Mouse (Mus musculus): ENCODE measurements around the gene Esrra. TPM values are rescaled to one million over a fixed set of nuclear protein-coding genes. Genes with fewer than 3 reads are reported as not detected.

Gene Esrra
- 32.1 and 36.0 TPM in 2 replicates for polyA plus RNA-seq (2012; rRNA removed)

GRCm38 (mm10) chr19:6921647-6922567 is at the start of gene Esrra:
Esrra (minus strand) TSS chr19:6921813.

GRCm38 (mm10) chr19:6942249-6942691 is 20.7 kb upstream of the Esrra start, which contains the start of gene Gpr137:
Gpr137 (minus strand) TSS chr19:6942480.

GRCm38 (mm10) chr19:6941372-6942248 is 20.0 kb upstream of the Esrra start, which contains the start of gene Bad:
Bad (plus strand) TSS chr19:6941861.

GRCm38 (mm10) chr19:6934195-6934977 is 12.8 kb upstream of the Esrra start, which contains the start of gene Kcnk4:
Kcnk4 (minus strand) TSS chr19:6934515.

GRCm38 (mm10) chr19:6925307-6925573 is 3.6 kb upstream of the Esrra start, which contains the start of gene Catsperz:
Catsperz (minus strand) TSS chr19:6925380.

GRCm38 (mm10) chr19:6909507-6910289 is 11.9 kb downstream of the Esrra start, which contains the start of the genes Trmt112 and Prdx5:
Trmt112 (plus strand) TSS chr19:6909698.
Prdx5 (minus strand) TSS chr19:6910106.

Other genes starting within 250 kb of the Esrra start
- 5.8 and 10.8 TPM in 2 replicates for gene Rps6ka4, start 81.2 kb downstream of the Esrra start, polyA plus RNA-seq (2012; rRNA removed)
- gene Ccdc88b, start 63.6 kb downstream of the Esrra start, polyA plus RNA-seq (2012; rRNA removed) = 1.2 and 1.5 TPM in 2 replicates
- 154 and 159 TPM in 2 replicates for gene Trmt112, start 12.1 kb downstream of the Esrra start, polyA plus RNA-seq (2012; rRNA removed)
- gene Prdx5, start 11.7 kb downstream of the Esrra start, polyA plus RNA-seq (2012; rRNA removed) = 175 and 190 TPM in 2 replicates
- gene Catsperz, start 3.6 kb upstream of the Esrra start, polyA plus RNA-seq (2012; rRNA removed) = 1.3 and 2.5 TPM in 2 replicates
- 1.2 and 1.7 TPM in 2 replicates for gene Kcnk4, start 12.7 kb upstream of the Esrra start, polyA plus RNA-seq (2012; rRNA removed)
- 66.9 and 72.7 TPM in 2 replicates for gene Bad, start 20.0 kb upstream of the Esrra start, polyA plus RNA-seq (2012; rRNA removed)
- 68.1 and 72.4 TPM in 2 replicates for gene Gpr137, start 20.7 kb upstream of the Esrra start, polyA plus RNA-seq (2012; rRNA removed)
- gene Ppp1r14b, start 53.2 kb upstream of the Esrra start, polyA plus RNA-seq (2012; rRNA removed) = 339 and 374 TPM in 2 replicates
- gene Plcb3, start 54.7 kb upstream of the Esrra start, polyA plus RNA-seq (2012; rRNA removed) = 26.2 and 38.2 TPM in 2 replicates
- 61.1 and 75.9 TPM in 2 replicates for gene Fkbp2, start 58.7 kb upstream of the Esrra start, polyA plus RNA-seq (2012; rRNA removed)
- 30.0 and 38.5 TPM in 2 replicates for gene Vegfb, start 65.8 kb upstream of the Esrra start, polyA plus RNA-seq (2012; rRNA removed)
- 30.4 and 31.6 TPM in 2 replicates for gene Dnajc4, start 70.8 kb upstream of the Esrra start, polyA plus RNA-seq (2012; rRNA removed)
- gene Nudt22, start 74.3 kb upstream of the Esrra start, polyA plus RNA-seq (2012; rRNA removed) = 16.0 and 16.1 TPM in 2 replicates
- gene Trpt1, start 74.3 kb upstream of the Esrra start, polyA plus RNA-seq (2012; rRNA removed) = 16.4 and 18.5 TPM in 2 replicates
- gene Fermt3, start 97.7 kb upstream of the Esrra start, polyA plus RNA-seq (2012; rRNA removed) = 5.4 and 5.5 TPM in 2 replicates
- gene Stip1, start 118.2 kb upstream of the Esrra start, polyA plus RNA-seq (2012; rRNA removed) = 177 and 196 TPM in 2 replicates
- 5.6 and 9.3 TPM in 2 replicates for gene Macrod1, start 135.0 kb upstream of the Esrra start, polyA plus RNA-seq (2012; rRNA removed)
- 3.0 and 3.3 TPM in 2 replicates for gene Flrt1, start 183.9 kb upstream of the Esrra start, polyA plus RNA-seq (2012; rRNA removed)